Mouse (Mus musculus) heart, embryonic 14.5 days (tissue): Measurements from ENCODE around the gene G430095P16Rik. TPM values are rescaled to one million over a fixed set of nuclear protein-coding genes. Genes with fewer than 3 reads are reported as not detected.

Source experiments
- ATAC-seq: fragments of 200-750 bp; cut with Nextera tagmentation; 2 replicates; pipeline ENCODE4 v1.8.0; 2017; ENCODE audit warnings: low read depth, moderate TSS enrichment; ENCODE audit not compliant: insufficient number of reproducible peaks, insufficient read depth, low FRiP score
- H3K27ac ChIP-seq, 2 experiments: fragments of 200-500 bp in 1 of 2; fragments of 300-500 bp in 1 of 2; sonication (generic) in 1 of 2; replicated peaks in 1 of 2; 2 replicates each; pipeline ENCODE4 v1.5.1; 2012 to 2014; ENCODE audit warnings: low read depth in 2 of 2, low read length in 2 of 2, control low read depth in 1 of 2, mild to moderate bottlenecking in 1 of 2, mixed read lengths in 1 of 2; ENCODE audit not compliant: control insufficient read depth in 1 of 2, insufficient read depth in 1 of 2
- H3K27me3 ChIP-seq: fragments of 300-500 bp; sonication (generic); 2 replicates; pipeline ENCODE4 v1.6.1; 2014; ENCODE audit warnings: mild to moderate bottlenecking, low read length, control low read depth; ENCODE audit not compliant: control insufficient read depth, insufficient read depth
- H3K36me3 ChIP-seq: fragments of 300-500 bp; sonication (generic); 2 replicates; pipeline ENCODE4 v1.6.1; 2014; ENCODE audit warnings: mild to moderate bottlenecking, control low read depth, low read length, mixed read lengths; ENCODE audit not compliant: control insufficient read depth, insufficient read depth
- H3K4me1 ChIP-seq, 2 experiments: fragments of 200-500 bp in 1 of 2; fragments of 300-500 bp in 1 of 2; sonication (generic) in 1 of 2; 2 replicates each; pipeline ENCODE4 v1.6.1; 2012 to 2014; ENCODE audit warnings: low read length in 2 of 2, control low read depth in 1 of 2, mixed read lengths in 1 of 2; ENCODE audit not compliant: control insufficient read depth in 2 of 2, insufficient read depth in 2 of 2
- H3K4me2 ChIP-seq: fragments of 300-500 bp; sonication (generic); 2 replicates; pipeline ENCODE4 v1.6.1; 2014; ENCODE audit warnings: mild to moderate bottlenecking, low read length
- H3K4me3 ChIP-seq, 2 experiments: fragments of 200-500 bp in 1 of 2; fragments of 300-500 bp in 1 of 2; sonication (generic) in 1 of 2; 2 replicates each; pipeline ENCODE4 v1.5.1; 2012 to 2014; ENCODE audit warnings: low read length in 2 of 2, mild to moderate bottlenecking in 2 of 2, control low read depth in 1 of 2, low read depth in 1 of 2, moderate library complexity in 1 of 2; ENCODE audit not compliant: control insufficient read depth in 1 of 2, insufficient read depth in 1 of 2
- H3K9ac ChIP-seq: fragments of 300-500 bp; sonication (generic); 2 replicates; pipeline ENCODE4 v1.6.1; 2014; ENCODE audit warnings: mild to moderate bottlenecking, low read length
- H3K9me3 ChIP-seq: fragments of 300-500 bp; sonication (generic); 2 replicates; pipeline ENCODE4 v1.6.1; 2016; ENCODE audit warnings: low read length, control low read depth; ENCODE audit not compliant: control insufficient read depth
- WGBS: fragments of 180-500 bp; shearing (Covaris S2); extraction: QIAGEN DNeasy Blood & Tissue Kit; methylation state at CpG from one replicate; pipeline ENCODE4 v1.1.7; 2014; 5-methylcytosine and 5-hydroxymethylcytosine counted together
- polyA plus RNA-seq: library from polyadenylated mRNA; unstranded; fragments of >200 nt; fragmentation: Nextera tagmentation; extraction: Ambion mirVana; gene quantifications from 2 replicates; pipeline ENCODE4 v1.2.1, GENCODE M21; 2014

G430095P16Rik gene
- polyA plus RNA-seq, 1 experiment from 2014 or later: 5.9 TPM

- peak overlapping the region; percentile 31; the same call in 1 of the 2 replicates for H3K9ac ChIP-seq
- H3K4me2 ChIP-seq: 0 out of 2 replicates have a peak overlapping the region, but pooled peaks have one; percentile 9
- no peaks in the 10 kb centered on the region for H3K27me3 ChIP-seq
- WGBS: 44% methylated on average over 5 of the region's 5 CpGs
- H3K4me1 ChIP-seq: peaks cover 56 to 69% of the 10 kb centered on the region in 2 experiments
- H3K4me3 ChIP-seq: no peak overlapping the region
- H3K36me3 ChIP-seq: peaks cover 2% of the 10 kb centered on the region; the same call in 1 of the 2 replicates
- H3K9me3 ChIP-seq: no peaks in the 10 kb centered on the region
- peak overlapping the region; percentile 26 to 82 for H3K27ac ChIP-seq
- no peak for ATAC-seq
Observed at GRCm38 (mm10) chr8:84732545-84732944, 9.7 kb downstream of the G430095P16Rik start.

DNA sequence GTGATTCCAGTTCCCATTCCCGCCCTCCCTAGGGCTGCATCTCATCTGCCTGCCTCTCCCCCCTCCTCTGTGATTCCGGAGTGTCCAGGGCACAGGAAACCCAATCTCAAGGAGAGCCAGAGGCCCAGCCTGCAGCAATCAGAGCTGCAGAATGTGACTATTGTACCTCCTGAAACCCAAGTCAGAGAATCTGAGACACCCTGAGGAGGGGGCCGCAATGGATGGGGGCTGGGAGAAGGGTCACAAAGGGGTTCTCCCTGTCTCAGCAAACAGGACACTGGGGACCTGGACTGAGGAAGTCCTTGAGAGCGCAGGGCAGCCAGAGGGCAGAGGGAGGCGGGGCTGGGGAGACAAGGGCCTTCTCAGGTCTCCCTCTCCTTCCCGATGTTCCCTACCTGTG lies 10.2 kb downstream of the G430095P16Rik start:
- H3K4me1 ChIP-seq: peaks cover 58 to 69% of the 10 kb centered on the region in 2 experiments
- no peak overlapping the region for H3K4me3 ChIP-seq
- H3K4me2 ChIP-seq: 0 out of 2 replicates have a peak overlapping the region, but pooled peaks have one; percentile 9
- H3K9ac ChIP-seq: peak overlapping the region; percentile 31; the same call in 1 of the 2 replicates
- ATAC-seq: no peak
- H3K9me3 ChIP-seq: no peaks in the 10 kb centered on the region
- 48% methylated on average over 6 of the region's 6 CpGs for WGBS
- peak overlapping the region; percentile 26 to 82 for H3K27ac ChIP-seq
- no peaks in the 10 kb centered on the region for H3K36me3 ChIP-seq
- no peaks in the 10 kb centered on the region for H3K27me3 ChIP-seq

DNA sequence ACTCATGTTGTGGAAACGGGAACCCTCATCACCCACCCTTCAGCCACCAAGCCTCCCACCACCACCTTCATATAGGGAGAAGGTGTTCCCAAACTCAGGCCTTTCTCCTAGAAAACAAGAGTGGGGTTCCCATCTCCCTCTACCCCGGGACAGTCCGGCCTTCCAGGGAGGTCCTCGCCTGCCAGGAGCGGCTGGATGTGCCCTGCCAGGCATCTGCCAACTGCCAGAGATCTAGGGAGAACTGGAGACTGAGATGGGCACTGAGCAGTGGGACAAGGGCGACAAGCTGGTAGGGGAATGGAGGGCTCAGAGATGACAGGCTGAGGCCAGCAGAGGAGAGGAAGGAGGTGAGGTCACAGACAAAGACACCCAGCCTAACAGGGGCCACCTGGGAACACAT lies 11.2 kb downstream of the G430095P16Rik start:
- H3K9ac ChIP-seq: no peak overlapping the region
- H3K4me3 ChIP-seq: no peak overlapping the region
- no peaks in the 10 kb centered on the region for H3K36me3 ChIP-seq
- WGBS: 90% methylated on average over 6 of the region's 6 CpGs
- no peak overlapping the region for H3K27ac ChIP-seq
- no peaks in the 10 kb centered on the region for H3K27me3 ChIP-seq
- H3K4me1 ChIP-seq: peaks cover 64 to 78% of the 10 kb centered on the region in 2 experiments
- no peak overlapping the region for H3K4me2 ChIP-seq
- no peak for ATAC-seq
- H3K9me3 ChIP-seq: no peaks in the 10 kb centered on the region

DNA sequence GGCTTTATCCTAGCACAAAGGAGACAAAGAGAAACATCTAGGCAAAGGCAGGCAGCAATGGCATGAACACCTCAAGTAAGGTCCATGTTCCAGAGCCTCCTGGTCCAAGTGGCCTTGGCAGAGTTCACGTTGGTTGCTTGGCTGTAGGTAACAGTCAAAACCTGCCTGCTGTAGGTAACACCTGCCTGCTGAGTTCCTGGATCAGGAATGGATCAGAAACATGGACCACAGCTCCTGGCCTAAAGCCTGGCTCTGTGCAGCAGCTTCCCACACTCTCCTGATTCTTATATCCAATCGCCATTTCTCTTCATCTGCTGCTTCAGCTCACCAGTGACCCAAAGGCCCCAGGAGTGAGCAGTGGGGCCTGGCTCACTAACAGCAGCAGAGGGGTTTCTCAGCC lies 11.9 kb downstream of the G430095P16Rik start:
- H3K4me2 ChIP-seq: no peak overlapping the region
- H3K4me3 ChIP-seq: no peak overlapping the region
- H3K27ac ChIP-seq: no peak overlapping the region
- no peak overlapping the region for H3K9ac ChIP-seq
- no peaks in the 10 kb centered on the region for H3K36me3 ChIP-seq
- H3K9me3 ChIP-seq: no peaks in the 10 kb centered on the region
- ATAC-seq: no peak
- H3K27me3 ChIP-seq: no peaks in the 10 kb centered on the region
- 82% methylated on average over 2 of the region's 2 CpGs for WGBS
- peaks cover 66 to 84% of the 10 kb centered on the region in 2 experiments for H3K4me1 ChIP-seq

DNA sequence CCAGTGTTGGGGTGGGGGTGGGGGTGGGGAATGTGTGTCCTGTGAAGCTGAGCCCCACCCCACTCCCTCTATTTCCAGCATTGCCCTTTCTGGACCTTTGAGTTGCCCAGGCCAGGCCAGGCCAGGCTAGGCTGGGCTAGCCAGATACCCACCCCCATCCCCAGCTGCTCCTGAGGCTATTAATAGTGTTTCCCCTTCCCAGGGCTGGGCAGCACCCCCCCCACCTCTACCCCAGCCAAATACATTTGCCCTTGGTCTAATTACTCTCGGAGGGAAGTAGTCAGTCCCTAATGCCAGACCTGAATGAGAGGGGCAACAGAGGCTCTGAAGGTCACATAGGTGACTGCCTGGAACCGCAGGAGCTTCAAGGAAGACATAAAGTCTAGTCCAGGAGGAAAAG lies 12.8 kb downstream of the G430095P16Rik start:
- Histone ChIP-seq H3K4me2 (no peak overlapping the region), H3K4me3 (no peak overlapping the region), H3K27ac (peak overlapping the region; percentile 15 to 64; a peak in 3 of 4 replicates), H3K9ac (peak overlapping the region; percentile 54; the same call in 1 of the 2 replicates), H3K4me1 (peaks cover 65 to 86% of the 10 kb centered on the region in 2 experiments), H3K36me3 (no peaks in the 10 kb centered on the region), H3K9me3 (no peaks in the 10 kb centered on the region), H3K27me3 (no peaks in the 10 kb centered on the region; the same call in 1 of the 2 replicates)
- WGBS: 33% methylated on average over 2 of the region's 2 CpGs
- no peak for ATAC-seq

GRCm38 (mm10) chr8:84736521-84736920 lies 13.7 kb downstream of the G430095P16Rik start:
- Histone ChIP-seq H3K9ac (no peak overlapping the region), H3K9me3 (no peaks in the 10 kb centered on the region), H3K27ac (no peak overlapping the region), H3K4me1 (peaks cover 63 to 83% of the 10 kb centered on the region in 2 experiments), H3K36me3 (no peaks in the 10 kb centered on the region), H3K4me2 (no peak overlapping the region), H3K4me3 (no peak overlapping the region), H3K27me3 (no peaks in the 10 kb centered on the region; the same call in 1 of the 2 replicates)
- WGBS: 86% methylated on average over 4 of the region's 4 CpGs
- no peak for ATAC-seq

GRCm38 (mm10) chr8:84737608-84738007 lies 14.8 kb downstream of the G430095P16Rik start:
- Histone ChIP-seq H3K9me3 (no peaks in the 10 kb centered on the region), H3K9ac (peak overlapping the region; percentile 45), H3K4me2 (peak overlapping the region; percentile 55), H3K4me1 (peaks cover 63 to 81% of the 10 kb centered on the region in 2 experiments), H3K27me3 (no peaks in the 10 kb centered on the region; the same call in 1 of the 2 replicates), H3K27ac (no peak overlapping the region), H3K36me3 (no peaks in the 10 kb centered on the region), H3K4me3 (peak overlapping the region; percentile 2 to 7; a peak in 2 of 4 replicates)
- WGBS: 2% methylated on average over 16 of the region's 16 CpGs
- ATAC-seq: no peak

- WGBS: 32% methylated on average over 10 of the region's 10 CpGs
- Histone ChIP-seq H3K36me3 (no peaks in the 10 kb centered on the region), H3K4me1 (peaks cover 63 to 81% of the 10 kb centered on the region in 2 experiments), H3K9me3 (no peaks in the 10 kb centered on the region), H3K27me3 (no peaks in the 10 kb centered on the region; the same call in 1 of the 2 replicates), H3K9ac (peak overlapping the region; percentile 45; the same call in 1 of the 2 replicates), H3K4me2 (peak overlapping the region; percentile 55), H3K27ac (peak overlapping the region in 1 of 2 experiments; percentile 3; a peak in 1 of 4 replicates), H3K4me3 (no peak overlapping the region)
- no peak for ATAC-seq
Observed at GRCm38 (mm10) chr8:84738266-84738665, 15.5 kb downstream of the G430095P16Rik start.
